Mouse (Mus musculus) adrenal gland (tissue): ENCODE data around the gene Zfp444.

Experiments
- intact Hi-C: fragments of 180-260 bp; cut with DNase I; formaldehyde crosslinking; loops from one replicate; pipeline ENCODE4 v1.15.1; 2025

The Zfp444 gene

GRCm38 (mm10) chr7:6159604-6160003 is 12.4 kb upstream of the Zfp444 start:
- intact Hi-C loops: no loop called here

DNA sequence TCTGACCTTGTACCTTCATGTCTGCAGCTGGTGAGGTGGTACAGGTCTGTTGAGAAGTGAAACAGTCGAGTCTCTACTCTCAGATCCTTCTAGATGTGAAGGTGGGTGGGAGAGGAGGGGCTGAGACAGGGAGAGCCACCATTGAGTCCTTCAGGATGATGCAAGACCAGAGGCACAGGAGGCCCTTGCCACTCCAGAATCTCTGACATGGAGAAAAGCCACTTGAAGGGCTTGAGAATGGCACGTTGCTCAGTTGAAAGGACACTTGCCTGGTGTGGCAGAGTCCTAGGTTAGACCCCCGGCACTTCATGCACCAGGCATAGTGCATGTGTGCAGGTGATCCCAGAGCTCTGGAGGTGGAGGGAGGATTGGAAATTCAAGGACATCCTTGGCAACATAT is 10.5 kb upstream of the Zfp444 start:
- intact Hi-C loops: no loop called here

DNA sequence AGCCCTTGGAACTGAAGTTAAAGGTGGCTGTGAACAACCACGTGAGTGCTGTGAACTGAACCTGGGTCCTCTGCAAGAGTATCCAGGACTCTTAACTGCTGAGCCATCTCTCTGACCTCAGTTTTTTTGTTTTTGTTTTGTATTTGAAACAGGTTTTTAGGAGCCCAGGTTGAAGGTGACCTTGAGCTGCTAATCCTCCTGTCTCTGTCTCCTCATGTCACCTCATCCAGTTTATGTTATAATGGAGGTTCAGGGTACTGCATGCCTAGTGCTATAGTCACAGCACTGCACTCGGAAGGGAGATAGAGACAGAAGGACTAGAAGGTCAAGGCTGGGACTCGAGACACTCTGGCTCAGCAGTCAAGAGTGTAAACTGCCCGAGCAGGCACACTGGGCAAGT is 9.9 kb upstream of the Zfp444 start:
- intact Hi-C loops: no loop called here

GRCm38 (mm10) chr7:6164671-6165070 is 7.4 kb upstream of the Zfp444 start:
- intact Hi-C loops: no loop called here

- intact Hi-C loops: no loop called here
Measured at GRCm38 (mm10) chr7:6169403-6169802, 2.6 kb upstream of the Zfp444 start.

- intact Hi-C loops: no loop called here
Measured at GRCm38 (mm10) chr7:6170391-6170790, 1.6 kb upstream of the Zfp444 start.

DNA sequence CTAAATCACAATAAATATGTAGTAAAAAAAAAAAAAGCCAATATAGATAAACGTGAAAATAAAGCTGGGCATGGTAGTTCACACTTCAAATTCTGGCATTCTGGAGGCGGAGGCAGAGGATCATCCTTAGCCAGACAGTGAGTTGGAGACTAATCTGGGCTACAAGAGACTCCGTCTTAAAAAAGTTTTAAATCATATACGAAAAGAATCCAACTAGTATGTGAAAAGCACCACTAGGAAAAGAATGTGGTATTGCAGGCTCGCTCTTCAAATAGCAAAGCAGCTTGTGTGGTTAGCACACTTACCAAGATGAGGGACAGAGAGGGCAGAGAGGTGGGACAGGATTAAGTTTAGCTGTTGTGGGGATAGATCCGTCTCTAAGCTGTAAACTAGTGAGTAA is 1.2 kb upstream of the Zfp444 start:
- intact Hi-C loops: no loop called here

DNA sequence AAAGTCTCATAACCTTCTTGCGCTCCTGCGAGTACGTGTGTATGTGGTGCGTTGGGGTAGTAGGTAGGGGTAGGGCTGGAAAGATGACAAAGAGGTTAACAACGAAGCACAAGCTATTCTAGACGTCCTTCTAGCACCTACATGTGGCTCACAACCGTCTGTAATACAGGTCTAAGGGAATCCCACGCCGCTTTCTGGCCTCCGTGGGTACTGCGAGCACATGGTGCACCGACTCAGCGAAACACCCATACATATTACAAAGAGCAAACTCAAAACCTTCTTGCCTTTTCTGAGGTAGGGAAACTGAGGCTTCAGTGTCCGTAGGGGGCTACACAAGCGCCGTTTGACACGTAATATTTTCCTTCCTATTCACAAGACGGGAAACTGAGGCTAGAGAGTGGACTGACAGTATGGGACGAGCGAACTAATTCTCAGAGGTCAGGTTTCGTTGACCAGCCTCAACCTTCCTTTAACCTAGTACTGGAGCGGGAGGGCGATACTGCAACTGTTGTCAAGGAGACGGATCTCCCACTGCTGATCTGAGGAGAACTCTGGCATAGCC is 501 bp upstream of the Zfp444 start:
- intact Hi-C loops: no loop called here

DNA sequence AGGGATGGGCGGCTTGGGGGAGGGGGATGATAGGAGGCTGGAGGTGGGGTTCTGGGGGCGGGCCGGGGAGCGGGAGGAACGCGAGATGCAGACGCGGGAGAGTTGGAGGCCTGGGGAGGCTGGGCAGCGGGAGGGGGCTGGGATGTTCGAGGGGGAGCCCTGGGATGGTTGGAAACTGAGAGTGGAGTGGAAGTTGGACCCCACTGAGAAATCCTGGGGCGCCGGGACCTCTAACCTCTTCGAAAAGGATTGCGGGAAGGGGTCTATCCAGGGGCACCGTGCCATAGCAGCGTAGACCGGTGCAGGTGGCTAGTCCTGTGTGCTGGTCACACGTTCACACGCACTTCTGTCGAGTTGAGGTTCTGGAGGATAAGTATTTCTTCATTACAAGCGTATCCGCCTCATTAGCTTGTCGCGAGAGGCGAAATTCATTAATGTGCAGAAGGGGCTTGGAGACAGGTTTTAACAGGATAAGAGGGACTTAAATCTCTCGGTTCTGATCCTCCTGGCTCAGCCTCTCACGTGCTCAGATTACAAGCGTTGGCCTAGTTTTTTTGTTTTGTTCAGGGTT is 733 bp downstream of the Zfp444 start:
- intact Hi-C loops: no loop called here

DNA sequence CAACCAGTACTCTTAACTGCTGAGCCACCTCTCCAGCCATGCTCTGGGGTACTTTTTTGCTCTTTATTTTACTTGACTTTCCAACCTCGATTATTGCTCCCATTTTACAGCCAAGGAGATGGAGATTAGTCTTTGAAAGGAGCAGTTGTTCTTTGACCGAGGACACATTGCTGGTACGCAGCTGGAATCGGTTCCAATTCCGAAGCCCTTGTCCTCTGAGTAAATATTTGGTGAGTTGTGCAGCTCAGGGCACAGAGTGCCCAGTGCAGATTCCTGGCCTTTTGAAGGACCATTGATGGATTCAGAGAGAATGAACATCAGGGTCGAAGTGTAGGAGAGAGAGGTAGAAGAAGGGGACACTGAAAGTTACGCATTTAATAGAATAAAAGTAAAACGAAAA is 1.8 kb downstream of the Zfp444 start:
- intact Hi-C loops: loop anchor here (2.0 kb wide), 1 partner anchor 47 kb away; no protein-coding TSS in a partner anchor

GRCm38 (mm10) chr7:6174365-6174987 is 2.5 kb downstream of the Zfp444 start:
- intact Hi-C loops: loop anchor here (2.0 kb wide), 1 partner anchor 48 kb away; no protein-coding TSS in a partner anchor

DNA sequence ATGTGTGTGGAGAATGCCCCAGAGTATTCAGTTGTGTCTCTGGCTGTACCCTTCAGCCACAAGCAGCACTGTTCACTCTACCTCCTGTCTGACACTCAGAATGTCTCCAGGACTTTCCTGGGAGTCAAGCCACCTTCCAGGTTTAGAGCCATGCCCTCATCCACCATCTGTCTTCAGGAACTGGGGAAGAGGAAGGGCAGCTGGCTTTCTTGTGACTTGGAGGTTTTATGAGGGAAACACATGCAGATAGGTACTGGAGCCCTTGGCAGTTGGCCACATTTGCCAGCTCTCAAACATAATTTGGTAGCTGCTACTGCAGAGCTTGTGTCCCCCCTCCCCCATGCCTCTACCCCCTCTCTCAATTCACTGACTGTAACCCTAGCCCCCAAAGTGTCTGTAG is 7.0 kb downstream of the Zfp444 start:
- intact Hi-C loops: no loop called here

DNA sequence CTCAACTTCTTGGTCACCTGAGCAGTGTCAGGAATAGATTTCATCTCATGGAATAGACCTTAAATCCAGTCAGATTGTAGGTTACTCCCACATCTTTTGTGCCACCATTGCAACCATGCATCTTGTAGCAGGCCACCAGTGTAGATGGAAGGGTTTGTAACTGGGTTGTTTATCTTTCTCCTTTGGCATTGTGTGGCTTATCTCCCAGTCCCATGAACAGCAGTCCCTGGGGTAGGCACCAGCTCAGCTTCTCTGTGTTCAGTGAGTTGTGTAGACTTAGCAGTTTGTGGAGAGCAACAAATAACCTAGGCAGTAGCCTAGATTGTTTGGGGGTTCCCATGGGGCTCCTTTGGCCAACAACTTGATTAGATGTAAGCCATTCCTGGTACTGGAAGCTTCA is 10.9 kb downstream of the Zfp444 start:
- intact Hi-C loops: no loop called here

DNA sequence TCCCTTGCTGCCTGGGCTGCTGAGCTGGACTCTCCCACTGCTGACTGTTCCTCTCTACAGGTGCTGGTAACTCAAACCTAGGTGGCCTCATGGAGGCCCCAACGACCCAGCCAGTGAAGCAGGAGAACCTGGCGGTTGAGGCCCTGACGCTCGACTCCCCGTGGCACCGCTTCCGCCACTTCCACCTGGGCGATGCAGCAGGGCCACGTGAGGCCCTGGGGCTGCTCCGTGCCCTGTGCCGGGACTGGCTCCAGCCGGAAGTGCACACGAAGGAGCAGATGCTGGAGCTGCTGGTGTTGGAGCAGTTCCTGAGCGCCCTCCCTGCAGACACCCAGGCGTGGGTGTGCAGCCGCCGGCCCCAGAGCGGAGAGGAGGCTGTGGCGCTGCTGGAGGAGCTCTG is 11.8 kb downstream of the Zfp444 start:
- intact Hi-C loops: no loop called here

DNA sequence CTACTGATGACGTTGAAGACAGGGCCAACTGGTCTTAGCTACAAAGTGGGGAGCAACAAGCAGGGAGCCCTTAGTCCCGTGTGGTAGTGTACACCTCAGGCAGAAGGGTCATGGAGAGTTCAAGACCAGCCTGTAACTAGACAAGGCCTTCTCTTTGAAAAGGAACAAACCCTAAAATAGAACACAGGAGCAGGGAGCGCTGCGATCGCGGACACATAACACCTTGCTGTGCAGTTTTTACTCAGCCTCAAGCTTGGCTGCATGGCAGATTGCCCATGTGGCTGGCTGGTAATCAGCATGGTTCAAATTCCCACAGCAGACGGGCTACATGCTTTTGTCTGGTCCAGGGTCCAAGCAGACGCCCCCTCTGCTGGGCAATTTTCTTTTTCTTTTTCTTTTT is 12.5 kb downstream of the Zfp444 start:
- intact Hi-C loops: no loop called here

- intact Hi-C loops: no loop called here
Measured at GRCm38 (mm10) chr7:6185391-6185790, 13.4 kb downstream of the Zfp444 start.

- intact Hi-C loops: no loop called here
Measured at GRCm38 (mm10) chr7:6186176-6186575, 14.2 kb downstream of the Zfp444 start.

- intact Hi-C loops: no loop called here
Measured at GRCm38 (mm10) chr7:6186756-6187155, 14.7 kb downstream of the Zfp444 start.

GRCm38 (mm10) chr7:6189542-6189941 is 17.5 kb downstream of the Zfp444 start:
- intact Hi-C loops: no loop called here

- intact Hi-C loops: no loop called here
Measured at GRCm38 (mm10) chr7:6191376-6191775, 19.4 kb downstream of the Zfp444 start.

DNA sequence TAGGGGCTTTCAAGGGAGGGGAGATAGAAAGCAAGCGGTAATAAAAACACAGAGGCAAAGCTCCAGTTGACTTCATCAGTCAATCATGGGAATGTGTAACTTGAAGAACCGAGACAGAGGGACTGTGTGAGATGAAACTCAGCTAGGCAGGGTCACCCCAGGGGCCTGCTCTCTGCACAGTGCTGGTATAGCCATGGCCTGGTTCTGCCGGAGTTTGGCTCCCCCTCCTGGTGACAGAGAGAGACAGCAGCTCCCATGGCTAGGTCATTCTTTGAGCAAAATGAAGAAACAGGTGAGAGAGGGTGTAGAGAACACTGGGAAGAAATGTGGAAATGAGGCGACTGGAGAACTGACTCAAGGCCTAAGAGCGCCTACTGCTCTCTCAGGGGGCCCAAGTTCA is 22.1 kb downstream of the Zfp444 start:
- intact Hi-C loops: no loop called here

GRCm38 (mm10) chr7:6195777-6196176 is 23.8 kb downstream of the Zfp444 start:
- intact Hi-C loops: no loop called here

- intact Hi-C loops: no loop called here
Measured at GRCm38 (mm10) chr7:6196790-6197189, 24.8 kb downstream of the Zfp444 start, which contains the start of gene Galp. TSS of gene Galp (plus strand) at chr7:6197090.
